Mouse (Mus musculus) cortical plate, adult 2 months (tissue): ENCODE measurements around the gene Mcu. TPM values are rescaled to one million over a fixed set of nuclear protein-coding genes. Genes with fewer than 3 reads are reported as not detected.

Source experiments
- H3K27ac ChIP-seq: fragments of 200-500 bp; 2 replicates; pipeline ENCODE4 v1.5.1; 2012; ENCODE audit warnings: low read length, control low read depth, inconsistent platforms; ENCODE audit not compliant: insufficient read depth
- H3K4me1 ChIP-seq: fragments of 200-500 bp; 2 replicates; pipeline ENCODE4 v1.6.1; 2011; ENCODE audit warnings: low read length; ENCODE audit not compliant: control insufficient read depth, insufficient read depth
- H3K4me3 ChIP-seq: fragments of 200-500 bp; 2 replicates; pipeline ENCODE4 v1.5.1; 2011; ENCODE audit warnings: mild to moderate bottlenecking, low read length, control low read depth; ENCODE audit not compliant: insufficient read depth
- CTCF ChIP-seq: fragments of 200-500 bp; IDR thresholded peaks from 2 replicates; pipeline ENCODE4 v1.5.1; 2011; ENCODE audit warnings: mild to moderate bottlenecking, control low read depth, low read length; ENCODE audit not compliant: insufficient read depth; ENCODE audit errors: extremely low read depth
- POLR2A ChIP-seq: fragments of 200-500 bp; IDR thresholded peaks from 2 replicates; pipeline ENCODE4 v1.6.1; 2011; ENCODE audit warnings: mild to moderate bottlenecking, low read length, control low read depth; ENCODE audit not compliant: insufficient read depth; ENCODE audit errors: extremely low read depth
- polyA plus RNA-seq: library from polyadenylated mRNA; depleted of rRNA; stranded (reverse); fragments of >200 nt; gene quantifications from 2 replicates; pipeline ENCODE4 v1.2.3, GENCODE M21; 2012

Gene Mcu
- polyA plus RNA-seq, 1 experiment = 21.5 TPM

DNA sequence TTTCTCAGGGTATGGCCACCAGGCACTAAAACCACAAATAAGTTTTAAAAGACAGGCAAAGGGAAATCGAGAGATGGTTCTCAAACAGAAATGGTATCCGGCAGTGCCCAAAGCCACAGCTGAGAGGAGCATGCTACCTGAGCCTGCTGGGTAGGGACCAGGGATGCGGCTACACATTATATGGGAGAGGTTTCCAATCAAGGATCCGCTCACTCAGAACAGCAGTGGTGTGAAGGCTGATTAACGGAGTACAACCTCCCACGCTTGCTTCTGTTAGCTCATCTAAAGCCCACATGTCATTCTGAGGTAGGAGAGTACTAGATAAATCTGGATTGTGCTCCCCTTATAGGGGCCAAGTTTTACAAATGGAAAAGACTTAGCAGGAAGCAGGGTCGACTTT lies 28.4 kb downstream of the Mcu start:
- Histone ChIP-seq H3K4me1 (peaks cover 10% of the 10 kb centered on the region), H3K4me3 (no peak overlapping the region), H3K27ac (no peak overlapping the region)
- TF ChIP-seq CTCF (no peak), POLR2A (no peak)

DNA sequence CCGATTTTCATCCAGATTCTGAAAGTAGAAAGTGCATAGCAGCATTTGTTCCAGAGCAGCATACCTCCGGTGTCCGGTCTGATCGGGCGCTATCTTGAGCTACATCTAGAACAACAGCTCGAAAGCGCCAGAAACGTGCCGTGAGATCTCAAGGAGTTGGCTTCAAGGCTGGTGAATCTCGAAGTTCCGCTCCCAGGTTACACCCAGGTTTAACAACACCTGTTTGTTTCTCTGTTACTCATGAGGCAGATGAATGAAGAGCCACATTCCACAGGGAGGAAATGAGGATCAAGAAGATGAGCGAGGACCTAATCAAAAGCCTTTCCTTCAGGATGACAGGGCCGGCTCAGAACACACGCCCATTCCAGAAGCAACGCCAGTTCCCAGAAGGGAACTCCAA lies 29.7 kb downstream of the Mcu start:
- no peak overlapping the region for H3K27ac ChIP-seq
- TF ChIP-seq CTCF = no peak
- TF ChIP-seq POLR2A = no peak
- no peak overlapping the region for H3K4me3 ChIP-seq
- H3K4me1 ChIP-seq = peaks cover 9% of the 10 kb centered on the region

DNA sequence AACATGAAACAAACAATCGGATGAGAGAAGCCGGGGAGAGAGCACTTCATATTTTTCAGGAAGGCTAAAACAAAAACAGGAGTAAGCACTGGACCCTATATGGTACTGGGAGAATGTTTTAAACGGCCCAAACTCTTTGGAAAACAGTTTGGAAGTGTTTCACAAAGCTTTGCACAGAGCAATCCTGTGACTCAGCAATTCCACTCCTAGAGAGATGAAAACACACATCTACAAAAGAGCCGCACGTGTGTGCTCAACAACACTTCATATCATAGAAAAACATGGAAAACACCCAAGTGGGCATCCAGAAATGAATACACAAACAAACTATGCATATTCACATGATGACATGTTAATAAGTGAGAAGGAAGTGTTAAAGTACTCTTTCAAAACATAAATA lies 30.9 kb downstream of the Mcu start:
- Histone ChIP-seq H3K4me3 (no peak overlapping the region), H3K4me1 (peaks cover 7% of the 10 kb centered on the region), H3K27ac (no peak overlapping the region)
- TF ChIP-seq CTCF (no peak), POLR2A (no peak)

DNA sequence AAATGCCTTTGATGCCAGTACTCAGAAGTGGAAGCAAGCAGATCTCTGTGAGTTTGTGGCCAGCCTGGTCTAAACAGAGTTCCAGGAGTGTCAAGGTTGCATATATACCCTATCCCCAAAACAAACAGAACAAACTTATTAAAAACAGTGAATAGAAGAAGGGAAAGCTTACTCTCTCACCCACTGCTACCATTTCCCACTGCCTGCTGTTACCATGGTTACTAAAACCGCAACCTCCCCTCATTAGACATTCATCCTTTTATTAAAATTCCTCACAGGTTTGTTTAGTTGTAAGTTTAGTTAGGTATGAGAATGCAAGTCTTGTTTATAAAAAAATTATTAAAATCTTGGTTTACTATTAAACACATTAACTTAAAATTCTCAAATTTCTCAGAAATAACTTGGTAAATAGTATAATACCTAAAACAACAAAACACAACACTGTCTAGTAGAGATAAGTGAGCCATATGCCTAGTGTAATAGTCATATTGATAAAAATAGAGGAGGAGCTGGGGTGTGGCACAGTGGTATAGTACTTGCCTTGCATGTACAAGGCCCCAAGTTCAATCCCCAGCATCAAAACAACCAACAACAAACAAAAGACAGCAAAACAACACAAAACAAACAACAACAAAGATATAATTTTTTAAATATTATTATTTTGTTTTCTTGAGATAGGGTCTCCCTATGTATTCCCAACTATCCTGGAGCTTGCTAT lies 34.5 kb downstream of the Mcu start:
- no peak overlapping the region for H3K4me3 ChIP-seq
- no peak for TF ChIP-seq CTCF
- TF ChIP-seq POLR2A = no peak
- H3K27ac ChIP-seq = no peak overlapping the region
- peaks cover 4% of the 10 kb centered on the region; the same call in 1 of the 2 replicates for H3K4me1 ChIP-seq

DNA sequence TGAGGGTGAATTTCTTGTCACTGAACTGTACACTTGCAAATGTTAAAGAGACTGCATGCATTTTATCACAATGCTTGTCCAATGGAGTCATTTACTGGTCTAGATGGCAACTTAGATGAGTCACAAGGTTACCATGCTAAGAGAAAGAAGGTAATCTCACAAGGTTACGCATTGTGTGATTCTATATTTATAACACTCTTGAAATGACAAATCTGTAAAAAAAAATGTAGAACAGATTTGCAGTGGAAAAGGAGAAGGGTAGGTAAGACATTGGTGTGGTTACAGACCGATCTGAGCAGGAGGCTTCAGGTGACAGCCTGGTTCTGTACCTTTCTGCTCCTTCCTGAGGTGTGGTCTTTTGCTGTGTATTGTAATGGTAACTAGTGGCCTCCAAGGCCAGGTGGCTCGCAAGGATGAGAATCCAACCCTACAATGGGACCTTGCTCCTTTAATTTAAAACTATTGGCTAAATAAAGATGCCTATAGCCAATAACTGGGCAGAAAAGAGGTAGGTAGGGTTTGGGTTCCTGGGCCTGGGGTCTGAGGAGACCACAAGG lies 35.8 kb downstream of the Mcu start:
- Histone ChIP-seq H3K4me3 (no peak overlapping the region), H3K4me1 (peaks cover 5% of the 10 kb centered on the region), H3K27ac (no peak overlapping the region)
- TF ChIP-seq CTCF (no peak), POLR2A (no peak)

DNA sequence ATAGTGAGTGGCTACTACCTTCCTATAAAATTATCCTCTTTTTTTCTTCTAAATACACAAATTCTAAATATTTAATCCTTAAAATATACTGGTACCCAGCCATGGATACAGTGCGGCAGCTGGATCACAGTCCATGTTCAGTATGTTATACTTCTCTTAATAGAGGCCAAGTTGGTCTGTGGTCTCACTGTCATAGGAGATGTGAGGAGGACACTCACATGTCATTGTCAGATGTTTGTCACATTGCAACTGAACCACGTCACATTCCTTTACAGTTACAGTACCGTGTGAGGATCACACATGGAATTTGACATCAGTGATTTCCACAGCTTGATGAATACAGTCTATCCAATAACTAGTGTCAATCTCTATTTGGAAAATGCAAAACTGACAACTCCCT lies 36.8 kb downstream of the Mcu start:
- no peak overlapping the region for H3K4me3 ChIP-seq
- peaks cover 5% of the 10 kb centered on the region for H3K4me1 ChIP-seq
- H3K27ac ChIP-seq = no peak overlapping the region
- TF ChIP-seq POLR2A = no peak

DNA sequence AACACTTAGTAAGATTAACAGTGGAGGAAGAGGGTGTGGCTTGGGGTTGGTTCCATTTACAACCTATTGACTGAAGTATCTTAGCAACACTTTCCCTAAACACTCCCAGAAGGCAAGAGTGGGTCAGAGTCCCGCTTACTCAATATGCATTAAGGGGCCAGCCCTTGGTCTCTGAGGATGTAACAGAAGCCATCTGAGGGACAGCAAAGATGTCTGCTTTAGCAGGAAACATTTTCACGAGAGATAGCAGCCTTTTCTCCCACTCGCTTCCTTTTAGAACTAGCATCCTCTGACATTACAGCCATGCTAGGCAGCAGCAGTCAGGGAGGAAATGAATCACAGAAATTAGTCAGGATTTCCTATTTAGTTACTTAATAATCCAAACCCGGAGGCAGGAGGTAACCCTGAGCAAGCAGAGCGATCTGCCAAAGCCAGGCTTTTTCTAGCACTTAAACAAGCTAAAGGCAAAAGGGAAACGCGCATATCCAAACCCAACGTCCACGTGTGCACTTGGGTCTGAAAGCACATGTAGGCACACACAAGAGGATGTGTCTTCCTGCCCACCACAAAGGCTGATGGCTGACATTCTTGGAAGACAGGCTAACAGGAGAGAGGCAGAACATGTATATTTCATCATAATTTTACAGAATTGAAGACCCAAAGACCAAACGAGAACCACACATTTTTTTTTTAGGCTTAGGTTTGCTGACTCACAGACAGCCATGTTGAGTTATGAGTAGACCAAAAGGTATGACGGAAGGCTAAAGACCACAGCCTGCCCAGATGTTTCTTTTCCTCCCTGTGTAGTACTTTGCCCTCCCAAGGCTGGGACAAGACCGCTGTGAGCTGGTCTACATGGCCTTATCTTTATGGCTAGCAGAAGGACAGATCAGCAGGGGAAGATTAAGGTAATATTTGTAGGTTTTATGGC lies 38.4 kb downstream of the Mcu start:
- no peak for TF ChIP-seq CTCF
- no peak for TF ChIP-seq POLR2A
- Histone ChIP-seq H3K4me1 (peaks cover 5% of the 10 kb centered on the region), H3K27ac (no peak overlapping the region), H3K4me3 (no peak overlapping the region)

DNA sequence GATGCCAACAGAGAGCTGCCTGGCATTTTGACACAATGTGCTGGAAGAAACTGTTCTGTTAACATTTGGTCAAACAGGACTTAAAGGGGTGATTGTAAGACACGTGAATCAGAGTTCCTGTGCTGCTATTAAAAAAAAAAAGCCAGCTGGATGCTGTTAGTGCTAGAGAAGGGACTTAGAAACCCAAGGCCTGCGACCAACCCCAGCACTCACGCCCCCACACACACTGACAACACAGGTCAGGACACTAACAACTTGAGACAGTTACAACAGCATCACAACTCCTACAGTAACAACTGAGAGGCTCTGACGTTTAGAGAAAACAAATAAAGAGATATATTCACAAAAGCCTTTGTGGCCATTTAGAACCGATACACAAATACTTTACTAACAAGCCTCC lies 40.2 kb downstream of the Mcu start:
- H3K4me3 ChIP-seq = no peak overlapping the region
- TF ChIP-seq CTCF = no peak
- no peak for TF ChIP-seq POLR2A
- H3K27ac ChIP-seq = no peak overlapping the region
- H3K4me1 ChIP-seq = peaks cover 5% of the 10 kb centered on the region

DNA sequence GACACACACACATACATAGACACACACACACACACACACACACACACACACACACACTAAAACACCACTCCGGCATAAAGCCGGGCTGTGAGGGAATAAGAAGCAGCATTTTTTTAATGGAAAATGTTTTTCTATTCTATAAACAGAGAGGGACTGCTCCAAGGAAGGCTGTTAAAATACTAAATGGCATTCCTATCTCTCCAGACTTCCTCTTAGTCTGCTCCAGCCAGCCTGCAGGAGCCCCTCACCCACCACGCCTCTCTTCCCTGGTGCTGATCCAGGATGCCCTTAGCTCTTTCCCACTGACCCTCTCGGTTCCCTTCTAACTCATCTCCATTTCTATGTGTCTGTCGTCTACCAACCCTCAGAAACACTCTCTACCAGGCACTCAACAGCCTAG lies 44.5 kb downstream of the Mcu start:
- TF ChIP-seq POLR2A = no peak
- TF ChIP-seq CTCF = no peak
- no peak overlapping the region for H3K27ac ChIP-seq

More for the DNA sequence above, 44.5 kb downstream of the Mcu start:
- Histone ChIP-seq H3K4me1 (peaks cover 3% of the 10 kb centered on the region), H3K4me3 (no peak overlapping the region)
